Mouse (Mus musculus) CD4-positive, CD25-positive, alpha-beta regulatory T cell, adult 4 months (primary cell): ENCODE data around the gene Tra2a. TPM values are rescaled to one million over a fixed set of nuclear protein-coding genes. Genes with fewer than 3 reads are reported as not detected.

ENCODE experiments used
- ATAC-seq: one replicate; pipeline ENCODE4 v1.8.0; 2017
- polyA plus RNA-seq, 2 experiments: library from polyadenylated mRNA; unstranded; fragments of 100-300 nt; shearing (Covaris generic); gene quantifications; one replicate each; pipeline ENCODE4 v1.2.1; 2017

Tra2a gene
- polyA plus RNA-seq, 2 experiments from 2014 or later = 37.2 to 48.8 TPM

GRCm38 (mm10) chr6:49209881-49210854 lies 53.7 kb downstream of the Tra2a start:
- ATAC-seq = no peak

GRCm38 (mm10) chr6:49208935-49209334 lies 54.9 kb downstream of the Tra2a start:
- peak; percentile 46 for ATAC-seq

- ATAC-seq = peak; percentile 81
Observed at GRCm38 (mm10) chr6:49208297-49208930, 55.4 kb downstream of the Tra2a start.

GRCm38 (mm10) chr6:49206416-49206815 lies 57.4 kb downstream of the Tra2a start:
- ATAC-seq = no peak

GRCm38 (mm10) chr6:49195188-49195587 lies 68.6 kb downstream of the Tra2a start:
- no peak for ATAC-seq

- no peak for ATAC-seq
Observed at GRCm38 (mm10) chr6:49194536-49194935, 69.3 kb downstream of the Tra2a start.

Other genes starting within 250 kb of the Tra2a start
- 1 to 10 TPM; 2.0 to 2.4 TPM for gene Gpnmb, start 227.5 kb downstream of the Tra2a start, polyA plus RNA-seq
- gene Malsu1, start 190.2 kb downstream of the Tra2a start, polyA plus RNA-seq = 10 to 100 TPM; 22.2 to 42.4 TPM
- 1 to 10 TPM; 1.2 to 3.0 TPM for gene Igf2bp3, start 49.1 kb downstream of the Tra2a start, polyA plus RNA-seq
- 10 to 100 TPM; 13.0 to 18.5 TPM for gene Ccdc126, start 55.2 kb upstream of the Tra2a start, polyA plus RNA-seq
- 1 to 10 TPM; 4.3 to 6.4 TPM for gene Fam221a, start 103.7 kb upstream of the Tra2a start, polyA plus RNA-seq
- gene Stk31, start 131.6 kb upstream of the Tra2a start, polyA plus RNA-seq = not detected